21 mouse cellular contexts compared by ENCODE assay signal in genomic region chr1:54916456-54916855, GRCm38 (mm10).
"Had no signal": no experiment of that assay in that cellular context is flagged by ENCODE, and none has a peak within 500 bp of the region (broad histone marks: within the 10 kb centered on the region; RNA-seq: fewer than 3 reads in every experiment).

No protein-coding gene starts in this region.

- H3K9ac ChIP-seq: intestine, embryonic 15.5 days; kidney, embryonic 15.5 days; liver, embryonic 14.5 days; liver, postnatal 0 days; lung, embryonic 14.5 days; midbrain, embryonic 12.5 days; neural tube, embryonic 13.5 days had no signal

- H3K27me3 ChIP-seq: intestine, embryonic 15.5 days; kidney, embryonic 15.5 days; midbrain, embryonic 12.5 days; neural tube, embryonic 13.5 days had no signal

- H3K9me3 ChIP-seq: intestine, embryonic 15.5 days; kidney, embryonic 15.5 days; midbrain, embryonic 12.5 days; neural tube, embryonic 13.5 days had no signal

- DNase-seq: kidney, adult 11 months; kidney, adult 8-10 months; kidney, postnatal 10 days; kidney, postnatal 36 days; layer of hippocampus, postnatal 36 days; left cerebral cortex, postnatal 4 days; liver, postnatal 0 days; lung, embryonic 14.5 days; lung, postnatal 4 days; spleen, adult 18-20 months; thymus, adult 2 months; thymus, postnatal 25 days had no signal

- H3K4me1 ChIP-seq: midbrain, embryonic 12.5 days had no signal

- H3K27ac ChIP-seq: intestine, embryonic 15.5 days; kidney, embryonic 15.5 days; left cerebral cortex, adult 2 months; liver, embryonic 14.5 days; midbrain, embryonic 12.5 days; neural tube, embryonic 13.5 days had no signal

- ATAC-seq: intestine, embryonic 15.5 days; liver, postnatal 0 days; lung, postnatal 0 days; midbrain, embryonic 16.5 days had no signal

- H3K4me2 ChIP-seq: intestine, embryonic 15.5 days; kidney, embryonic 15.5 days; lung, embryonic 14.5 days; midbrain, embryonic 12.5 days; neural tube, embryonic 13.5 days had no signal

- H3K36me3 ChIP-seq: intestine, embryonic 15.5 days; kidney, embryonic 15.5 days; midbrain, embryonic 12.5 days; neural tube, embryonic 13.5 days had no signal

- H3K4me3 ChIP-seq: intestine, embryonic 15.5 days; kidney, embryonic 15.5 days; left cerebral cortex, adult 2 months; midbrain, embryonic 12.5 days; myocyte; neural tube, embryonic 13.5 days had no signal
